Mouse (Mus musculus) thymus, adult 2 months (tissue): ENCODE measurements around the gene Dock3. TPM values are rescaled to one million over a fixed set of nuclear protein-coding genes. Genes with fewer than 3 reads are reported as not detected.

Experiments
- DNase-seq: peaks from one replicate; pipeline ENCODE4 v3.0.0; 2021
- H3K27ac ChIP-seq: fragments of 200-500 bp; 2 replicates; pipeline ENCODE4 v1.5.1; 2012; ENCODE audit warnings: low read length, control low read depth; ENCODE audit not compliant: control insufficient read depth, insufficient read depth
- H3K27me3 ChIP-seq: fragments of 200-500 bp; 2 replicates; pipeline ENCODE4 v1.6.1; 2012; ENCODE audit warnings: mild to moderate bottlenecking, low read length, moderate library complexity, mixed read lengths; ENCODE audit not compliant: control insufficient read depth, insufficient read depth
- H3K36me3 ChIP-seq: fragments of 200-500 bp; 2 replicates; pipeline ENCODE4 v1.6.1; 2012; ENCODE audit warnings: mild to moderate bottlenecking, low read length, moderate library complexity; ENCODE audit not compliant: control insufficient read depth, insufficient read depth
- H3K4me1 ChIP-seq: fragments of 200-500 bp; replicated peaks from 2 replicates; pipeline ENCODE4 v1.6.1; 2012; ENCODE audit warnings: low read length; ENCODE audit not compliant: control insufficient read depth, insufficient read depth
- H3K4me3 ChIP-seq: fragments of 200-500 bp; 2 replicates; pipeline ENCODE4 v1.5.1; 2012; ENCODE audit warnings: mild to moderate bottlenecking, low read length, control low read depth, moderate library complexity; ENCODE audit not compliant: control insufficient read depth, insufficient read depth
- CTCF ChIP-seq: fragments of 200-500 bp; IDR thresholded peaks from 2 replicates; pipeline ENCODE4 v1.5.1; 2012; ENCODE audit warnings: mild to moderate bottlenecking, control low read depth, low read length, moderate library complexity, borderline replicate concordance; ENCODE audit not compliant: control insufficient read depth, poor library complexity, insufficient read depth; ENCODE audit errors: extremely low read depth
- POLR2A ChIP-seq: fragments of 200-500 bp; IDR thresholded peaks from 2 replicates; pipeline ENCODE4 v1.6.1; 2012; ENCODE audit warnings: mild to moderate bottlenecking, low read length, control low read depth, moderate library complexity; ENCODE audit not compliant: control insufficient read depth, poor library complexity, insufficient read depth; ENCODE audit errors: extremely low read depth
- WGBS: fragments of 180-500 bp; shearing (Covaris S2); methylation state at CpG from one replicate; pipeline ENCODE4 v1.1.7; 2018; 5-methylcytosine and 5-hydroxymethylcytosine counted together
- polyA plus RNA-seq: library from polyadenylated mRNA; depleted of rRNA; stranded (reverse); fragments of >200 nt; gene quantifications from 2 replicates; pipeline ENCODE4 v1.2.3, GENCODE M21; 2012; rRNA removed

The Dock3 gene
- 0.96 and 3.2 TPM in 2 replicates for polyA plus RNA-seq

GRCm38 (mm10) chr9:107231539-107232139, at the start of gene Dock3:
Gene Dock3 (minus strand): TSS chr9:107231909.
- Histone ChIP-seq H3K4me1 (peaks cover 4% of the 10 kb centered on the region; the same call in 1 of the 2 replicates), H3K27me3 (peaks cover 25% of the 10 kb centered on the region), H3K27ac (no peak within 1 kb of the TSS), H3K4me3 (peak within 1 kb of the TSS; percentile 29), H3K36me3 (no peaks in the 10 kb centered on the region)
- 1% methylated on average over 85 of the region's 87 CpGs for WGBS
- TF ChIP-seq POLR2A (no peak), CTCF (0 out of 2 replicates have a peak, but pooled peaks have one; percentile 13)
- peak; percentile 33 for DNase-seq

- H3K4me3 ChIP-seq = peak overlapping the region; percentile 24
- no peaks in the 10 kb centered on the region for H3K27me3 ChIP-seq
- H3K4me1 ChIP-seq = peaks cover 38% of the 10 kb centered on the region
- H3K27ac ChIP-seq = peak overlapping the region; percentile 45
- DNase-seq = peak; percentile 25
- H3K36me3 ChIP-seq = no peaks in the 10 kb centered on the region
- WGBS = 3% methylated on average over 13 of the region's 13 CpGs
- TF ChIP-seq CTCF = no peak
- no peak for TF ChIP-seq POLR2A
Measured at GRCm38 (mm10) chr9:107280322-107281027, 48.8 kb upstream of the Dock3 start.

- H3K4me3 ChIP-seq = peak overlapping the region; percentile 24
- DNase-seq = peak; percentile 21
Measured at GRCm38 (mm10) chr9:107279378-107280321, 47.9 kb upstream of the Dock3 start.

GRCm38 (mm10) chr9:107278527-107279377, 47.0 kb upstream of the Dock3 start:
- Histone ChIP-seq H3K4me1 (peaks cover 31% of the 10 kb centered on the region), H3K27me3 (no peaks in the 10 kb centered on the region), H3K36me3 (no peaks in the 10 kb centered on the region), H3K4me3 (no peak overlapping the region), H3K27ac (no peak overlapping the region)
- DNase-seq = no peak
- TF ChIP-seq CTCF = no peak
- 57% methylated on average over 8 of the region's 8 CpGs for WGBS

More at GRCm38 (mm10) chr9:107279378-107280321, 47.9 kb upstream of the Dock3 start:
- H3K27me3 ChIP-seq = no peaks in the 10 kb centered on the region
- TF ChIP-seq CTCF (no peak), POLR2A (no peak)
- WGBS = 32% methylated on average over 16 of the region's 16 CpGs
- H3K36me3 ChIP-seq = no peaks in the 10 kb centered on the region
- peak overlapping the region; percentile 45 for H3K27ac ChIP-seq
- peaks cover 31% of the 10 kb centered on the region for H3K4me1 ChIP-seq

DNA sequence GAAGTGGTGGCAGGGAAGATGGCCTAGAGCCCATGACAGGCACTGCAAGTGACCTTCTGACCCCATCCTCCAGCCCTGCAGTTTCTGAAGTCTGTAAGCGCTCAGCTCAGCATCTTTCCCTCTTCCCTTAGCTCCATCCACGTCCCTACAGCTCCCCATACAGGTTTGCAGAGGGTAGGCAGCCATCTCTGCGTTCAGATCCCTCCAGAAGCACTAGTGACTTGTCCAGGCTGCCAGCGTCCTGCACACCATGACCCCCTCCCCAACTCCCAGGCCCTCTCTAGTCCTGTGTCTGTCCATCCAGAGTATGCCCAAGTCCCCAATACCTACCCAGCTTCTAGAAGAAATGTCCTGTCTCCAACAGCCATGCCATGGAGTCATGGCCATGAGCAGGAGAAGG, 46.4 kb upstream of the Dock3 start:
- WGBS = 86% methylated on average over 4 of the region's 4 CpGs
- H3K36me3 ChIP-seq = no peaks in the 10 kb centered on the region
- H3K27me3 ChIP-seq = no peaks in the 10 kb centered on the region
- DNase-seq = no peak
- no peak overlapping the region for H3K27ac ChIP-seq
- H3K4me3 ChIP-seq = no peak overlapping the region
- peaks cover 36% of the 10 kb centered on the region for H3K4me1 ChIP-seq
- no peak for TF ChIP-seq POLR2A
- TF ChIP-seq CTCF = no peak
